Mouse (Mus musculus) CH12.LX (cell line): ENCODE measurements around the gene Fos.

Experiments used
- CHD2 ChIP-seq: IDR thresholded peaks from 2 replicates; pipeline ENCODE4 v1.6.1; 2011; ENCODE audit warnings: low read length, improper control_type of control experiment
- CTCF ChIP-seq, 2 experiments: IDR thresholded peaks in 1 of 2; conservative IDR thresholded peaks in 1 of 2; 2 replicates each; pipeline ENCODE4 v1.5.1; 2011 to 2012; ENCODE audit warnings: low read depth in 2 of 2, low read length in 2 of 2, improper control_type of control experiment in 1 of 2, inconsistent platforms in 1 of 2, mild to moderate bottlenecking in 1 of 2, moderate library complexity in 1 of 2
- EP300 ChIP-seq: IDR thresholded peaks from 2 replicates; pipeline ENCODE4 v1.6.1; 2011; ENCODE audit warnings: low read length, improper control_type of control experiment
- HCFC1 ChIP-seq: IDR thresholded peaks from 2 replicates; pipeline ENCODE4 v1.6.1; 2012; ENCODE audit warnings: low read depth, mild to moderate bottlenecking, inconsistent platforms, low read length, improper control_type of control experiment
- NRF1 ChIP-seq: IDR thresholded peaks from 2 replicates; pipeline ENCODE4 v1.6.1; 2014; ENCODE audit warnings: low read depth, mild to moderate bottlenecking, inconsistent platforms, low read length, improper control_type of control experiment, moderate library complexity
- PAX5 ChIP-seq: IDR thresholded peaks from 2 replicates; pipeline ENCODE4 v1.6.1; 2012; ENCODE audit warnings: low read length, inconsistent platforms, mixed read lengths
- RCOR1 ChIP-seq: conservative IDR thresholded peaks from 2 replicates; pipeline ENCODE4 v1.6.1; 2012; ENCODE audit warnings: low read depth, mild to moderate bottlenecking, inconsistent platforms, low read length, improper control_type of control experiment
- ZNF384 ChIP-seq: IDR thresholded peaks from 2 replicates; pipeline ENCODE4 v1.6.1; 2012; ENCODE audit warnings: low read depth, low read length, improper control_type of control experiment, inconsistent platforms

DNA sequence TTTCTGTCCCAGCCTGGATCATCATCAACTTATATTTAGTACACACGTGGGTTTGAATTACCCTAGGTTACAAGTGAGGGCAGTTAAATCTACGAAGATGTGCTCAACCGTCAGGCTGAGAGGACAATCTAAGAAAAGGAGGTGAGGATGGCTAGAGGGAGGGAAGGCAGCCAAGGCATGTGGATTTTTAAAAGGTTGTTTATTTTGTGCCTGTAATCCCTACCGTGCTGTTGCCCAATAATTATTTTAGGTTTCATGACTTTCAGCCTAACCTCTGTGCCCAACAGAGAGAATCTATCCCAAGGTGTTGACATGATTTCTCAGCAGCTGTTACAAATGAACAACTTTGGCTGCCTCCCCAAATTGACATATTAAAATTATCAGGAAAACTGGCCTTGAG, 26.2 kb upstream of the Fos start:
- TF ChIP-seq HCFC1 (no peak), RCOR1 (no peak), PAX5 (no peak), ZNF384 (no peak), EP300 (no peak), NRF1 (no peak), CHD2 (no peak), CTCF (conservative IDR thresholded peaks at IDR 0.05 in 1 of 2, IDR thresholded peaks at IDR 0.05 in 1 of 2; ENCODE audit: low read depth in 2 of 2, low read length in 2 of 2) (no peak)
